Mouse (Mus musculus): ENCODE measurements around the gene Vps18.

Gene Vps18

GRCm38 (mm10) chr2:119344537-119345138, 56.1 kb downstream of the Vps18 start:
- no peak for DNase-seq (ENCODE audit: low read depth)

Measured in fibroblast of lung, adult 2 months (primary cell).